Mouse (Mus musculus): Measurements from ENCODE around the gene Duxbl1. TPM values are rescaled to one million over a fixed set of nuclear protein-coding genes. Genes with fewer than 3 reads are reported as not detected.
"Not testable (repeated sequence)": the region's sequence is repeated elsewhere in the genome, so short reads cannot be mapped to it uniquely, and the experiment has no call there.

The Duxbl1 gene
- not detected for total RNA-seq (2021)
- long read RNA-seq, experiment 1: 0 reads
- long read RNA-seq, experiment 2: 0 reads

- DNase-seq (ENCODE audit: low spot score): not testable (repeated sequence)
These were observed at the start of gene Duxbl1 for GRCm38 (mm10) chr14:25978371-25979241. TSS of gene Duxbl1 (plus strand) at chr14:25978577.

- not testable (repeated sequence) for DNase-seq (ENCODE audit: low spot score)
These were observed 41.3 kb upstream of the Duxbl1 start for GRCm38 (mm10) chr14:25936867-25937630.

GRCm38 (mm10) chr14:25938004-25938403 lies 40.4 kb upstream of the Duxbl1 start, which contains the start of gene Cphx1:
TSS of gene Cphx1 (plus strand) at chr14:25938304.
- not testable (repeated sequence) for DNase-seq (ENCODE audit: low spot score)

- not testable (repeated sequence) for DNase-seq (ENCODE audit: low spot score)
These were observed 20.5 kb upstream of the Duxbl1 start for GRCm38 (mm10) chr14:25957861-25958260.

- not testable (repeated sequence) for DNase-seq (ENCODE audit: low spot score)
These were observed 1.0 kb downstream of the Duxbl1 start for GRCm38 (mm10) chr14:25979242-25979941.

GRCm38 (mm10) chr14:25981880-25982279 lies 3.5 kb downstream of the Duxbl1 start:
- not testable (repeated sequence) for DNase-seq (ENCODE audit: low spot score)

GRCm38 (mm10) chr14:26007462-26007861 lies 29.1 kb downstream of the Duxbl1 start:
- DNase-seq (ENCODE audit: low spot score): not testable (repeated sequence)

- DNase-seq (ENCODE audit: low spot score): not testable (repeated sequence)
These were observed 38.0 kb downstream of the Duxbl1 start for GRCm38 (mm10) chr14:26016414-26016813.

GRCm38 (mm10) chr14:26021555-26021954 lies 43.2 kb downstream of the Duxbl1 start:
- not testable (repeated sequence) for DNase-seq (ENCODE audit: low spot score)

GRCm38 (mm10) chr14:26022831-26023230 lies 44.5 kb downstream of the Duxbl1 start:
- DNase-seq (ENCODE audit: low spot score): not testable (repeated sequence)

GRCm38 (mm10) chr14:26025653-26026052 lies 47.3 kb downstream of the Duxbl1 start:
- not testable (repeated sequence) for DNase-seq (ENCODE audit: low spot score)

- DNase-seq (ENCODE audit: low spot score): not testable (repeated sequence)
These were observed 56.0 kb downstream of the Duxbl1 start for GRCm38 (mm10) chr14:26034364-26034763.

GRCm38 (mm10) chr14:26035439-26035838 lies 57.1 kb downstream of the Duxbl1 start:
- DNase-seq (ENCODE audit: low spot score): not testable (repeated sequence)

Other genes with a start within 250 kb of the Duxbl1 start
- 10 to 100 TPM; 53.7 to 60.4 TPM for gene Zcchc24, start 209.5 kb upstream of the Duxbl1 start, total RNA-seq (2021)
- 100 to 1,000 TPM; 100 to 102 TPM for gene Anxa11, start 136.4 kb upstream of the Duxbl1 start, total RNA-seq (2021)
- 1 to 10 TPM; 2.2 to 4.1 TPM for gene Plac9a, start 75.5 kb upstream of the Duxbl1 start, total RNA-seq (2021)
- under 1 TPM; 0.25 to 0.26 TPM for gene Tmem254a, start 50.9 kb upstream of the Duxbl1 start, total RNA-seq (2021)
- gene Cphx1, start 40.3 kb upstream of the Duxbl1 start, total RNA-seq (2021): not detected
- gene Gm9780, start 64.1 kb downstream of the Duxbl1 start, total RNA-seq (2021): 10 to 100 TPM in 1 of 2 experiments, 1 to 10 TPM in 1; 8.2 to 16.4 TPM
- gene Tmem254c, start 88.8 kb downstream of the Duxbl1 start, total RNA-seq (2021): 1 to 10 TPM in 1 of 2 experiments, under 1 TPM in 1; 0.76 to 1.3 TPM
- gene Cphx2, start 102.9 kb downstream of the Duxbl1 start, total RNA-seq (2021): not detected
- gene Cphx3, start 103.7 kb downstream of the Duxbl1 start, total RNA-seq (2021): not detected
- gene Duxbl2, start 139.8 kb downstream of the Duxbl1 start, total RNA-seq (2021): not detected
- 10 to 100 TPM; 29.3 to 34.0 TPM for gene Plac9b, start 203.9 kb downstream of the Duxbl1 start, total RNA-seq (2021)
- 1 to 10 TPM in 1 of 2 experiments, under 1 TPM in 1; 0.48 to 2.4 TPM for gene Tmem254b, start 228.5 kb downstream of the Duxbl1 start, total RNA-seq (2021)

Measured in gastrocnemius, adult 18-20 months (tissue).